Mouse (Mus musculus): ENCODE data around the gene Secisbp2. TPM values are rescaled to one million over a fixed set of nuclear protein-coding genes. Genes with fewer than 3 reads are reported as not detected.

Gene Secisbp2
- polyA plus RNA-seq, 1 experiment from 2014 or later, result 28.1 TPM

DNA sequence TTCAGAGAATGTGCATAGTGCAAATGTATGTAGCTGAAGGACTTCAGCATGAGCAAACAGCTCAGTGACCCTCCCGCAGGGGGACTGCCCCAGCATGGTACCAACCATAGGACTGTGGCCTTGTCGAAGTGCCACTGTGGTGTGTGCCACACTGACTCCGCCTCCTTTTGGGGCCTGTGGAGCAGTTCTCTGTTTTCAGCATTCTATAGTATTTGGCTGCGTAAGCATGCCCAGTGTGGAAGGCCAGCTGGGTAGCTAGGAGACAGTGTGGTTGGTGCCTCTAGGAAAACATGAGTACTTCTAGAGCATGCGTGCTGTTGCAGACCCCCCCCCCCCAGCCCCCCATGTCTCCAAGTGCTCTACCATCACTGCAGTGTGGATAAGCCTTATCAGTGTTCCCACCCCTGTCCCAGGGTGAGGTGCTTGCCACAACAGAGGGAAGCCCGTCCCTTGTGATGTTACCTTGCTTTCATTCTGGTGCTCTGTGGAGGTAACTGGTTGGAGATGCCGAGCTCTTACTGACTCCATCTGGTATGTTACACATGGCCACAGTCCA, 26.2 kb downstream of the Secisbp2 start:
- Histone ChIP-seq H3K27ac (no peak overlapping the region), H3K9me3 (no peaks in the 10 kb centered on the region), H3K4me3 (no peak overlapping the region), H3K36me3 (replicated peaks) (peaks cover 100% of the 10 kb centered on the region), H3K4me1 (no peaks in the 10 kb centered on the region), H3K27me3 (ENCODE audit: poor library complexity, severe bottlenecking) (no peaks in the 10 kb centered on the region)
- 90% methylated on average over 7 of the region's 7 CpGs for WGBS
- DNase-seq (ENCODE audit: extremely low spot score, low spot score), result no peak

DNA sequence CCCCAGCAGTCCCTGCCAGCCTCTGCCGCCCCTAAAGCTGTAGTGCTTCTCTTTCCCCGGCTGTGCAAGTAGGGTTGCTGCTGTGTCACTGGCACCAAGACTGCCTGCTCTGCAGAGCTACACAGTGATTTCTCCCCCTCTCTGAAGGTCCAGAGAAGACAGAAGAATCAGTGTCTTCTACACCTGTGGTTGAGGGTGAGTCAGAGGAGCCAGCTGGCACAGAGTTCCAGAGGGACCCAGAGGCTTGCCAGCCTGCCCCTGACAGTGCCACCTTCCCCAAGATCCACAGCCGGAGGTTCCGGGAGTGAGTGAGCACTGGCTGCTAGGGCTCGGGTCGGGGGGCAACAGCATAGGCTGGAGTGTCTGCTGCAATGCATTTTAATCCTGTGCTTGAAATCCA, 27.2 kb downstream of the Secisbp2 start:
- no peak overlapping the region for H3K4me3 ChIP-seq
- DNase-seq (ENCODE audit: extremely low spot score, low spot score), result no peak
- H3K27me3 ChIP-seq (ENCODE audit: poor library complexity, severe bottlenecking), result no peaks in the 10 kb centered on the region
- WGBS, result 89% methylated on average over 6 of the region's 6 CpGs
- H3K4me1 ChIP-seq, result no peaks in the 10 kb centered on the region
- no peaks in the 10 kb centered on the region for H3K9me3 ChIP-seq
- H3K27ac ChIP-seq, result no peak overlapping the region
- H3K36me3 ChIP-seq (replicated peaks), result peaks cover 100% of the 10 kb centered on the region

DNA sequence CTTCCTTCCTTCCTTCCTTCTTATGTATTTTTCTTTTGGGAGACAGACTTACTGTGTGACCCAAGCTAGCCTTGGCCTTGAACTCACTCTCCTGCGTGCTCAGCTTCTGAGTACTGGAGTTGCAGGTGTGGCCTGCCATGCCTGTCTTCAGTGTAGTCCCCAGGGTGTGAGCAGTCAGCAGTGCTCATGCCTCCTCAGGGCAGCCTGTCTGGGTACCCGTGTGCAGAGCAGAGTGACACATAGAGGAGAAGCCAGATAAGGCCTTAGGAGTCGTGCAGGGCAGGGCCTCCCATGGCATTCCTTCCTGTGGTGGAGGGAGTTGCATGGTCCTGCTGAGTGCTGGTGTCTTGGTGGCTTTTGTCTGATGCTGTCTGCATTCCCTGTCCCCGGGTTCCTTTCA, 27.8 kb downstream of the Secisbp2 start:
- Histone ChIP-seq H3K4me1 (no peaks in the 10 kb centered on the region; the same call in 1 of the 2 replicates), H3K27me3 (ENCODE audit: poor library complexity, severe bottlenecking) (no peaks in the 10 kb centered on the region), H3K9me3 (no peaks in the 10 kb centered on the region), H3K27ac (no peak overlapping the region), H3K4me3 (no peak overlapping the region), H3K36me3 (replicated peaks) (peaks cover 100% of the 10 kb centered on the region)
- no peak for DNase-seq (ENCODE audit: extremely low spot score, low spot score)
- WGBS, result 85% methylated on average over 4 of the region's 4 CpGs

DNA sequence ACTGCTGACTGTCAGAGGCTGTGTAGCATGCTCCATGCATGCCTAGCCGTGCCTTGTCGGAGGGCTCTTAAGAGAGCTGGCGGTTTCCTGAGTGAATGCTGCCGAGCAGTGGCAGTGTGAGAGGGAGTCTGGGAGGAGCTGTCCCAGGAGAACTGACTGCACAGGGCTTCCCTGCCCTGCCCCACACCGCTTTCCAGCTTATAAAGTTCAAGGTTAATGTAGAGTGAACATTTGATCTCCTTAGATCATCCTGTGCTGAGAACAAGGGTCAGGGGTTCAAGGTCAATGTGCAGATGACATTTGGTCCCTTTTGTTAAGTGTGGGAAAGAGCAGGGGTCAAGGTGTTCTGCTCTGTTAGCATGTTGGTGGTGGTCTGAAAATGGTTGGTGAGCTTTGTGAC, 29.6 kb downstream of the Secisbp2 start:
- H3K36me3 ChIP-seq (replicated peaks), result peaks cover 100% of the 10 kb centered on the region
- 92% methylated on average over 5 of the region's 5 CpGs for WGBS
- H3K27ac ChIP-seq, result no peak overlapping the region
- H3K4me1 ChIP-seq, result no peaks in the 10 kb centered on the region; the same call in 1 of the 2 replicates
- DNase-seq (ENCODE audit: extremely low spot score, low spot score), result no peak
- no peaks in the 10 kb centered on the region for H3K27me3 ChIP-seq (ENCODE audit: poor library complexity, severe bottlenecking)
- H3K9me3 ChIP-seq, result no peaks in the 10 kb centered on the region
- no peak overlapping the region for H3K4me3 ChIP-seq

DNA sequence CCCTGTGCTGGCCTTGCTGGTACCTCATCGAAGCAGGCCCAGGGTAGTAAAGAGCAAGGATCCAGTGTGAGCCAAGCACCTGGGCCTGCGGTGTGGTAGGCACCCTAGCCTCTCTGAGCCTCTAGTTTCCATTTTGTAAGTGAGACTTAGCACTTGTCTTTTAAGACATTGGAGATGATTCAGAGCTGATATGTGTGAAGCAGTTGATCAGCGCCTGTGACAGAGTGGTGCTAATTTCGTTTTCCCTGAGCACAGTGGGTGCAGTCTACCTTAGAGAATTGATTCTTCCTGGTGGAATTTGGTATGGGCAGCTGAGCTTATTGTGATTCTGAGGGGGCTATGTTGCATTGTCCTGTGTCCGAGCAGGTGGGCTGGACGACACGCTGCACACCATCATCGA, 30.1 kb downstream of the Secisbp2 start:
- Histone ChIP-seq H3K4me1 (no peaks in the 10 kb centered on the region; the same call in 1 of the 2 replicates), H3K4me3 (no peak overlapping the region), H3K9me3 (no peaks in the 10 kb centered on the region), H3K27me3 (ENCODE audit: poor library complexity, severe bottlenecking) (no peaks in the 10 kb centered on the region), H3K36me3 (replicated peaks) (peaks cover 100% of the 10 kb centered on the region), H3K27ac (no peak overlapping the region)
- 94% methylated on average over 8 of the region's 8 CpGs for WGBS
- DNase-seq (ENCODE audit: extremely low spot score, low spot score), result no peak

DNA sequence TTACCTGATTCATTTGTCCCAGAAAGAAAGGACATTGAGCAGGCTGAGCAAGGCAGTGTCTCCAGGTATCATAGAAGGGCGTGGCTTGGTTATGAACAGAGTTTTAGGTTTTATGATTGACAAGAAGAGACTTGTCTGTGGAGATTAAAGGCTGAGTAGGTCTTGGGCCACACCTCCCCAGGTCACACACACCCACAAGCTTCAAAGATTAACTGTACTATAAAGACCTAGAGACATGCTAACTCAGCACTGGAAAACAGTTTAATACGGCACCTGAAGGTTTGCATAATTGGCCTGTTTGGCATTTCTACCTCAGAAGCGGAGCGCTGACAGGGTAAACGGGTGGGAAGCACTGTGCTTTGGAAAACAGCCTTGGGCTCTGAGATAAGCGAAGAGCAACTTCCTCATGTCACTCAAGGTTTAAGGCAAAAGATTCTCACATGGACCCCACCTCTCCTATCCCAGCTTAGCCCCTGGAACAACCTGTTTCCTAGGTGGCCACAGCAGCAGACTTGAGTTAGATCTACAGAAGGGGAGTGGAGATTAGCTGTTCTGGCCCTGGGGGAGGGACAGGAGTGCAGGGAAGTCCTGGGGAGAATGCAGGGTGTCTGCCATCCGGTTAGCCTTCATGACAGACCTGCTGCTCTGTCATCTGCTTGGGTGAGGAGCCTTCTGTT, 33.9 kb downstream of the Secisbp2 start:
- Histone ChIP-seq H3K27me3 (ENCODE audit: poor library complexity, severe bottlenecking) (no peaks in the 10 kb centered on the region), H3K9me3 (no peaks in the 10 kb centered on the region), H3K4me1 (no peaks in the 10 kb centered on the region; the same call in 1 of the 2 replicates), H3K36me3 (replicated peaks) (peaks cover 91% of the 10 kb centered on the region), H3K4me3 (no peak overlapping the region), H3K27ac (no peak overlapping the region)
- DNase-seq (ENCODE audit: extremely low spot score, low spot score), result no peak
- 88% methylated on average over 7 of the region's 7 CpGs for WGBS

DNA sequence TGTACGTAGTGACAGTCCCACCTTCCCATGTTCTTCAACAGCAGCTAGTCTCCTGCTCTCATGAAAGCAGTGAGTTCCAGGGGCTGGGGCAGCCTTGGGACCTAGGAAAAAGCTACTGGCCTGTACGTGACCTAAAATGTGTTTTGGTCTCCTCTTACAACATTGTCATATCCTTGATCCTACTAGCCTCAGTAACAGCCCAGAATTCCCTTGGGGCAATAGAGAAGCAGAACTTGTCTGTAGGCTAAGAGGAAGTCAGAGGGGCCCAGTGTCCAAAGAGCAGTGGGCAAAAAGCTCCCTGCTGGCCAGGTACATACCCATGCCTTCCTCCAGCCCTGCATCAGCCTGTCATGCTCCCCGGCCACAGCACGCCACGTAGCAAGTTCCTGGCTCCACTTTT, 35.5 kb downstream of the Secisbp2 start:
- WGBS, result 92% methylated on average over 5 of the region's 5 CpGs
- H3K4me3 ChIP-seq, result no peak overlapping the region
- H3K36me3 ChIP-seq (replicated peaks), result peaks cover 83% of the 10 kb centered on the region
- no peaks in the 10 kb centered on the region for H3K9me3 ChIP-seq
- H3K27ac ChIP-seq, result no peak overlapping the region
- no peak for DNase-seq (ENCODE audit: extremely low spot score, low spot score)
- no peaks in the 10 kb centered on the region for H3K27me3 ChIP-seq (ENCODE audit: poor library complexity, severe bottlenecking)
- no peaks in the 10 kb centered on the region; the same call in 1 of the 2 replicates for H3K4me1 ChIP-seq

DNA sequence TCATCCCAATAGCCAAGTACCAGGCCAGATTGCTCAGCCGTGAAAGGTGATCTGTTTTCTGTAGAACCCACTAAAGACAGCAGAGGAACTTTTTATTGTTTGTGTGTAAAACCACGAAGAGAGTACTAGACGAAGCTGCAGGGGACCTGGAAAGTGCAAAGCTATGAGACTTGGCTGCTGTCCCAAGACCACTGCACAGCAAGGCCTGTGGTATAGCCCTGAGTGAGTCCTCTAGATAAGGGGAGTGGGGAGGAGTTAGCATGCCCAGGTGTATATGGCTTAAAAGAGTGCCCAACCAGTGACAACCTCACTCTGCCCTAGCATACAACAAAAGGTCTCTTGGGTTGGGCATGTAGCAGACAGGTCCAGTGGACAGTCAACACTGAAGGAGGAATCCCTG, 37.2 kb downstream of the Secisbp2 start:
- Histone ChIP-seq H3K9me3 (no peaks in the 10 kb centered on the region), H3K27ac (no peak overlapping the region), H3K27me3 (ENCODE audit: poor library complexity, severe bottlenecking) (no peaks in the 10 kb centered on the region), H3K4me1 (no peaks in the 10 kb centered on the region; the same call in 1 of the 2 replicates), H3K4me3 (no peak overlapping the region), H3K36me3 (replicated peaks) (peaks cover 66% of the 10 kb centered on the region)
- WGBS, result 73% methylated on average over 3 of the region's 3 CpGs
- no peak for DNase-seq (ENCODE audit: extremely low spot score, low spot score)

DNA sequence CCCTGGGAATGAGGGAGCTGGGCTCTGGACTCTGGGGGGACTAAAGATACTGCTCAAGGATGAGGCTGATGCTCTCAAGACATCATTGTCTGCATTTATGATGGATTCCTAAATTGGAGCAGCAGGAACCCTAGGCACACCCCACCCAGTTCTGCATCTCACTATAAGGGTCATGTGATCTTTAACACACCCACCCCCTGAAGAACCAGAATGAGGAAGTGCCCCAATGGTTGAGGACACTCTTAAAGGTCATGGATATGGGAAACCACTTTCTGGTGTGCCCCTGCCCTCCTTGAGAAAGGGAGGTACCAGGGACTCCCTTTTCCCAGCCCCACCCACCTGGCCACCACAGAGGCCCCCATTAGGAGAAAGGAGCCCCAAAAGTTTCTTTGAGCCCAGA, 45.0 kb downstream of the Secisbp2 start:
- DNase-seq (ENCODE audit: extremely low spot score, low spot score), result no peak
- Histone ChIP-seq H3K27ac (no peak overlapping the region), H3K27me3 (ENCODE audit: poor library complexity, severe bottlenecking) (no peaks in the 10 kb centered on the region), H3K9me3 (no peaks in the 10 kb centered on the region), H3K4me1 (no peaks in the 10 kb centered on the region), H3K36me3 (replicated peaks) (peaks cover 11% of the 10 kb centered on the region), H3K4me3 (no peak overlapping the region)

DNA sequence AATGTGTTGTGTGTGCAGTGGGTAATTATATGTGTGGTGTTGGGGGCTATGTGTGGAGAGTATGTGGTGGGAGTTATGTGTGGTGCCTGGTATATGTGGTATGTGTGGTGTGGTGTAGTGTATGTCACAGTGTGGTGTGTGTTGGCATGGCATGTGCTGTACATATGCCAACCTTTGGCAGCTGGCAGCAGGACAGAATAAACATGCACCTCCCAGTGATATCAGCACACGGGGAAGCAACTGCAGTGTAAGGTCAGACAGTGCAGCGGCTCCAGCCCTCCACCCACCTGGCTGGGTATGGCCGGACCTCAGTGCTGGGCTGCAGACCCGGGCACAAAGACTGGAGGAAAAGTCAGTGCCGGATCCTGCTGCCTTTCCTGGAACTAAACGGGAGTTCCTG, 46.0 kb downstream of the Secisbp2 start:
- no peaks in the 10 kb centered on the region for H3K9me3 ChIP-seq
- H3K4me1 ChIP-seq, result no peaks in the 10 kb centered on the region
- H3K27ac ChIP-seq, result no peak overlapping the region
- no peak overlapping the region for H3K4me3 ChIP-seq
- peaks cover 14% of the 10 kb centered on the region for H3K36me3 ChIP-seq (replicated peaks)
- WGBS, result 88% methylated on average over 6 of the region's 6 CpGs
- DNase-seq (ENCODE audit: extremely low spot score, low spot score), result no peak
- H3K27me3 ChIP-seq (ENCODE audit: poor library complexity, severe bottlenecking), result no peaks in the 10 kb centered on the region

DNA sequence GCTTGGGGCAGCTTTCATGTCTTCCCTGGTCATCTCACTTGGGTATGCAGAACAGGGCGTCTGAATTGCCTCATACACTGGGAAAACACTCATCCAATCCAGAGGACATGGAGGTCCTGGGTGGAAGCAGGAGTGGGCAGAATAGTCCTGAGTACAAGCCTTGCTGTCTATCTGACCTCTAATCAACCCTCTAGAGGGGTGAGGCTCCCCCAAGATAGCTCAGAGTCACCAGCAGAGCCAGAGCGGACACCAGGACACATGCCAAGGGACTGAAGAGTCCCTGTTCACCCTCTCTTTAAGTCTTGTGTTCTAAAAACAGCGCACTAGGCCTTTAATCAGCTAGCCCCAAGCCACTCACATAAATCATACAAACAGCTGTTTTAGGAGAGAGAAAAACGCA, 46.4 kb downstream of the Secisbp2 start:
- H3K4me3 ChIP-seq, result no peak overlapping the region
- DNase-seq (ENCODE audit: extremely low spot score, low spot score), result no peak
- WGBS, result 79% methylated on average over 4 of the region's 4 CpGs
- H3K36me3 ChIP-seq (replicated peaks), result peaks cover 18% of the 10 kb centered on the region
- no peaks in the 10 kb centered on the region for H3K27me3 ChIP-seq (ENCODE audit: poor library complexity, severe bottlenecking)
- no peaks in the 10 kb centered on the region for H3K4me1 ChIP-seq
- no peaks in the 10 kb centered on the region for H3K9me3 ChIP-seq
- no peak overlapping the region for H3K27ac ChIP-seq

DNA sequence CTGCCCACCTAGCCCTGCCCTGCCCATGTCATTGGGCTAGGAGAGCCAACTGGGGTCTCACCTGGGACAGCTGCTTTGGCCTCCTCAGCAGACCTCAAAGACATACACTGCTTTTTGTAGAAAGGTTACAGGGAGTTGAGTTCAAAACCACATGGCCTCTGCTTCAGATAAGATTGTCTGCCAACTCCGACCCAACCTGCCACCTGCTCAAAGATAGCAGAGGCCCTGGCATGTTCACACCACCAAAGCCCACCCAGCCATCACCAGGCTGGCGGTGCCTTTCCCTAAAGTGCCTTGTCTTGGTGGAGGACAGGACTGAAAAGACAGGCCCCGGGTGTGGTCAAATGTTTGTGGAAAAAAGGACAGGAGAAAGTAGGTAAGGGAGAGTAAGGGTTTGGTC, 46.8 kb downstream of the Secisbp2 start:
- Histone ChIP-seq H3K4me3 (no peak overlapping the region), H3K4me1 (no peaks in the 10 kb centered on the region), H3K36me3 (replicated peaks) (peaks cover 22% of the 10 kb centered on the region), H3K9me3 (no peaks in the 10 kb centered on the region), H3K27ac (no peak overlapping the region), H3K27me3 (ENCODE audit: poor library complexity, severe bottlenecking) (no peaks in the 10 kb centered on the region)
- DNase-seq (ENCODE audit: extremely low spot score, low spot score), result no peak
- 89% methylated on average over 3 of the region's 3 CpGs for WGBS

DNA sequence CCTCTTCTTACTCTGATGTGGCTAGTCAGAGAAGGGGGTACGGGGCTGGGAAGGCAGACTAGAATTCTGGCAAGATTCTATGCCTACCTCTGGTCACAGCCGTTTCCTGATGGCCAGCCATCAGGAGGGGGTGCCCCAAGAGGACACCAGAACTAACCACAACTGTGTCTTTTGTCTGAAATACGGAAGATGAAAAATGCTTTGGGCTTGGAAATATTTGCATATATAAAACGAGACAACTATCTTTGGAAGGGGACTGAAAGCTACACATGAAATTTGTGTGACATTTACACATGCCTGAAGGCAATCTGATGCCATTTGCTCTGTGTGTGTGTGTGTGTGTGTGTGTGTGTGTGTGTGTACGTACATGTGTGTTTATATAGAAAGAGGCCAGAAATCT, 52.4 kb downstream of the Secisbp2 start:
- 92% methylated on average over 5 of the region's 5 CpGs for WGBS
- no peak for DNase-seq (ENCODE audit: extremely low spot score, low spot score)
- peaks cover 27% of the 10 kb centered on the region for H3K36me3 ChIP-seq (replicated peaks)
- H3K27ac ChIP-seq, result no peak overlapping the region
- H3K27me3 ChIP-seq (ENCODE audit: poor library complexity, severe bottlenecking), result no peaks in the 10 kb centered on the region
- no peak overlapping the region for H3K4me3 ChIP-seq
- H3K9me3 ChIP-seq, result no peaks in the 10 kb centered on the region
- H3K4me1 ChIP-seq, result no peaks in the 10 kb centered on the region
